Mouse (Mus musculus) gastrocnemius, postnatal 25 days (tissue): ENCODE measurements at regions not wholly inside any gene's neighbourhood (a gene's known extent, or its start where the extent isn't known, plus 50 kb on each side); places are given as distances from the start of the nearest gene placed in this dataset.
"Not testable (repeated sequence)": the region's sequence is repeated elsewhere in the genome, so short reads cannot be mapped to it uniquely, and the experiment has no call there.

Experiments used
- DNase-seq: peaks from one replicate; pipeline ENCODE4 v3.0.0; 2022

DNA sequence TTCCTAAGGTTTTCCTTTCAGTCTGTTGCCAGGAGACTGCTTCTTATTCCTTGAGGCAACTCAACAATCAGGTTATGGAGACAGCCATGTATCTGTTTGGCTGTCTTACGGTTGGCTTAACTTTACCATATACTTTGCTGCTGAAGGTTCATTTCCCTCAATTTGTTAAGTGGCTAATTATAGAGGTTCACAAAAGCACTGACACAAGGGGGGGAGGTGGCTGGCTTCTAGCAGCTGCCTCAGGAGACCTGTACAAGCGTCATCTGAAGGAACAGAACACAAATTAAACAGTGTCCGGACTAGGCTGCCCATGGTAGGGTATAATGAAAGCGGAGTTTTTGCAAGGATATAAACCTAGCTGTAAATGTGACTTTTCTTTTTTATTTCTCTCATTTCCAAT lies 305.0 kb upstream of the Rnf219 start:
- DNase-seq: no peak

GRCm38 (mm10) chr14:104824926-104825325 lies 302.5 kb upstream of the Rnf219 start:
- no peak for DNase-seq

DNA sequence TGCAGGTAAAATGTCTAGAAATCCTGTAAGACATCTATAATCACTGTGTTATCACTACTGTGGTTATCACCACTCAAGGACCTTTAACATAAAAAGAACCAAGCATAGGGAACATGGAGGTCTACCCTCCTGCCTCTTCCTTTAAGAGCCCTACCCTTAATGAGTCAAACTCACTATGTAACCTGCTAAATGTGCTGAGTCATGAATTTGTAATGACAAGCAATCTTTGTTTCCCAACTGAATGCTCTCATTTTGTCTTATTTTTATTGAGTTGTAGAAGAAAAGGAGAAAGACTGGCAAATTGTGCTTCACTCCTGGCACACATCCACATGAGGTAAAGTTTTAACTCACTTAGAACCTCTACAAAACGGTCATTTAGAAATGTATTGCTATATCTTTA lies 301.8 kb upstream of the Rnf219 start:
- DNase-seq: no peak

DNA sequence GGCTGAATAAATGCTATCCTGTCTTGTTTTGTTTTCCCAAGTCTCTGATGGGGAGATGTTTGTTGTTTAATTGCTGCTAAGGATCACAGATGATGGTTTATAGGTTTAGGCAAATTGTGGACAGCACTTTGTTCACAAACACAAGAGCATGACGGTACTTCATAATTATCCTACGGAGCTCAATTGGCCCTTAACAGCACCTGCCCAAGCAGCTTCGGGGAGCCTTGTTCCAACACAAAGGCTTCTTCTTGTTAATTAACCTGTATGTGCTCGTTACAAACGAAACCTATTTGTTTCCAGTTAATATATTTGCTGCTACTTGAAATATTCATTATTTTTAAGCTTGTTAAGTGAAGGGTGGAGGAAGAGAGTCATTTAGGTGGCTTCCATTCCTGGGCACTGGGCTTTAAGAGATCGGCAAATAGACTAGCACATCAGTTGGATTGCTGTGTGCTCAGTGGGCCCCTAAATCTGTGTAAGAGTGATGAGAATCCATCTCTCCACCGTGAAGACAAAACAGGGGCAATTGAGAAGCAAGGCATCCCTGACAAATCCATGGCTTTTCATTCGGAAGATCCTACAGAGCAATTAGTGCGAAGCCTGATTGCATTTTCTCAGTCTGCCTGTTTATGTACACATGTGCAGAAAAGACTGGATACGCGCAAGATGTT lies 299.6 kb upstream of the Rnf219 start:
- DNase-seq: no peak

- no peak for DNase-seq
Observed at GRCm38 (mm10) chr14:104819106-104819505, 296.7 kb upstream of the Rnf219 start.

GRCm38 (mm10) chr14:104813977-104814584 lies 291.6 kb upstream of the Rnf219 start:
- no peak for DNase-seq

GRCm38 (mm10) chr14:104812006-104812405 lies 289.6 kb upstream of the Rnf219 start:
- no peak for DNase-seq

GRCm38 (mm10) chr14:104805332-104805731 lies 282.9 kb upstream of the Rnf219 start:
- DNase-seq: no peak

DNA sequence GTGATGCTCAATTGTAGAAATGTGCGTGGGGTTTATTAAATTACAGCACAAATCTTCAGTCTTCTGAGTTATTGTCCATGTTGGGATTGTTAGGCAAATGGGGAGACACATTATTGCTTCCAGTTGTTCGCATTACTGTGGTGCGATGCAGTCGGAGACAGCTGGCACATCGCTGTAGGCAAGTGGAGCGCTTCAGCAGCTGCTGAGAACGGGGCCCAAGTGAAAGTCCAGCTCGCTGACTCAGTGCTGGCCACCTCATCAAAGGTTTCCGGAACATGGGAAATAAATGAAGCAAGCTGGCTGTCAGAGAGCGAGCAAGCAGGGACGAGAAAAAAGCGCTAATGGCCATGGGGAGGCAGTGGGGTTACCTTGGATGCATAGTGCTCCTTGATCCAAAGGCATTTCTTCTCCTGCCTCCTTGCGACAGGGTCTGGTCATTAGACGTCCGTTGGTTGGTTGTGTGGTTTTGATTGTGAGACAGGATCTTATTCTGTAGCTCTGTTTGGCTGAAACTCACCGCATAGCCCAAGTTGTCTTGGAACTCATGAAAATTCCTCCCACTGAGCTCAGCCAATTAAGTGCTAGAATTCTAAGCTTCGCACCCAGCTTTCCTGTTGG lies 274.0 kb upstream of the Rnf219 start:
- peak; percentile 13 for DNase-seq

DNA sequence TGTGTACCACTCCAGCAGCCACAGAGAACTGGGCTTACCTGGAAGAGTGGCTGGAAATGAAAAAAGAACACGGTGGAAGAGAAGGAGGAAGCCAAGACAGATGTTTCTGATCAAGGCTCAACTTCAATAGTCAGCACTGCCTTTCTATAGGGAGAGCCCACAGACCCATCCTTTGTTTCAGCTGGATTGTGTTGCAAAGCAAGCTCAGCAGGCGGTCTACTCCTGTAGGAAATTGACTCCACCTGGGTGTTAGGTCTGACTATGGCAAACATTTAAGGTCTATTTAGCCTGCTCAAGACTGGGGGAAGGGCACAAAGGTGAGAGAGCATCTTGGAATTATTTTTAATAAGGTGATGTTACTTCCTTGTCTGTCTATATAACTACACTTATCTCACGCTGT lies 266.9 kb upstream of the Rnf219 start:
- DNase-seq: no peak

DNA sequence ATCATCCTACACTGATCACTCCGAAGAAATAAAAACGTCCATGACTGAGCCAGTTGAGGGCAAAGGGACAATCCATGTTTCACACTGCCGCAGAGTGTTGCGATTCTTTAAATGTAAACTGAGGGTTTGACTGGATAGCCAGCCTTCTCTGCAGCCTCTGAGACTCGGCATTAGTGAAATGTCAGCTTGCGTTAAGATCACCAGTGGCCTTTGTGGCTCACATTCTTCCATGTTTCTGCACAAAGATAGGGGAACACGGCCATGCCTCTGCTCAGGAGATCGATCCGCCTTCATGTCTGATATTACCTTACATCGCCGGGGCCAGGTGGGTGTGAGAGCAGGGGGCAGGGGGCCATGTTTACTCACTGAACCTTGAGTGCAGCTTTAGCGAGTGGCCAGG lies 262.6 kb upstream of the Rnf219 start:
- DNase-seq: no peak

DNA sequence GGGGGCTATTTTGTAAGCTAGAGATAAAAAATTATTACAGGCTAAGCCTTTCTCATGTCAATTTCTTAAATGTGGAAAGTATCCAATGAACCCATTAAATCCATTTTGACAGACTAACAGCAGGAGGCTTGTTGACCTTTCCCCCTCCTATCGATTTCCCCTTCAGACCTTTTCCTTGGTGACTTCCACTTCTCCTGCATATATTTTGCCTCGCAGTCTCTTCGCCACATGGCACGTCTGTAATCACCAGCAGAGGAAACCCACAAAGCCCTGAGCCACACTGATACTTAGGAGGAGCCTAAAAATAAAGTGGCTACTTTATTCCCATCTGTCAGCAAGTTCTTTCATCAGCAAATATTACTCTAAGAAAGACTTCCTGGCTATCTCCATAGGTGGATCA lies 247.5 kb upstream of the Rnf219 start:
- DNase-seq: no peak

- DNase-seq: no peak
Observed at GRCm38 (mm10) chr14:104734213-104734612, 211.8 kb upstream of the Rnf219 start.

- DNase-seq: no peak
Observed at GRCm38 (mm10) chr14:104732036-104732435, 209.6 kb upstream of the Rnf219 start.

GRCm38 (mm10) chr14:104731319-104731995 lies 209.0 kb upstream of the Rnf219 start:
- no peak for DNase-seq

- not testable (repeated sequence) for DNase-seq
Observed at GRCm38 (mm10) chr14:104715651-104716050, 193.2 kb upstream of the Rnf219 start.

- DNase-seq: no peak
Observed at GRCm38 (mm10) chr14:104702283-104702893, 179.9 kb upstream of the Rnf219 start.

- no peak for DNase-seq
Observed at GRCm38 (mm10) chr14:104698962-104699361, 176.5 kb upstream of the Rnf219 start.

DNA sequence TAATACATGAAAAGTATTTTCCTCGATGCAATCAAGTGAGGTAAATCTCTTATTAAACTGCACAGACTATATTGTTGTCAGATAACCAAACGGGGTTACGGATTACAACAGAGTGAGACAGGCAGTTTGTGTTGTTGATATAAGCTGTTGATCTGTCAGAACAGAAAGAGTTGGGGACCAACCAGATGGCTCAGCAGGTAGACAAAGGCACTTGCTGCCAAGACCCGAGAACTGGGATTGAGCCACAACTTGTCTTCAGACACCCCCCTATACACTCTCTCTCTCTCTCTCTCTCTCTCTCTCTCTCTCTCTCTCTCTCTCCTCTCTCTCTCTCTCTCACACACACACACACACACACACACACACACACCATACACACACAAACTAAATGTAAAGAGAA lies 172.7 kb upstream of the Rnf219 start:
- DNase-seq: no peak

- DNase-seq: no peak
Observed at GRCm38 (mm10) chr14:104694174-104694803, 171.8 kb upstream of the Rnf219 start.

GRCm38 (mm10) chr14:104692616-104693015 lies 170.2 kb upstream of the Rnf219 start:
- no peak for DNase-seq

- DNase-seq: no peak
Observed at GRCm38 (mm10) chr14:104688440-104688839, 166.0 kb upstream of the Rnf219 start.
